Mouse (Mus musculus): ENCODE data around the gene Rnf31.

DNA sequence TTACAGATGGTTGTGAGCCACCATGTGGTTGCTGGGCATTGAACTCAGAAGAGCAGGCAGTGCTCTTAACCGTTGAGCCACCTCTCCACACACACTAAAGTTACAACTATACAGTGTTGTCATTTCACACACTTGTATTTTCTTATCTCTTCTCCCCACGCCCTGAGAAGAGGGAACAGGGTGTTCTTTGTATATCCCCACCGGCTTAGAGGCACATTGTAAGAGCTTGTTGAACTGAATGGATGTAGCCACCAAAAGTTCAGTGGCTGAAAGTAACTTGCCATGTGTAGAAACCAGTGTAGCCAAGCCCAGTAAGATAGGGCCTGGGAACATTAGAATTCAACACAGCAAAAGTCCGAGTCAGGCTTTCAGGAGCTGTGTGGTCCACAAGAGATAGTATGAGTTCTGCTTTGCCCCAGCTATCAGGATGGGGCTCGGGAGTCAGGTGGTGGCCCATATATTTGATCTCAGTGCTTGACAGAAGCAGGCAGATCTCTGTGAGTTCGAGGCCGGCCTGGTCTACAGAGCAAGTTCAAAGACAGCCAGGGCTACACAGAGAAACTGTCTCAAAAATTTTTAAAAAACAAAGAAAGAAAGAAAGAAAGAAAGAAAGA is 23.2 kb downstream of the Rnf31 start:
- TF ChIP-seq POLR2A (IDR thresholded peaks at IDR 0.05; ENCODE audit: insufficient read length, low read depth) = no peak
- no peak for TF ChIP-seq E2F4 (IDR thresholded peaks at IDR 0.05; ENCODE audit: insufficient read depth)
- no peak for TF ChIP-seq POLR2AphosphoS2 (IDR thresholded peaks at IDR 0.05; ENCODE audit: insufficient read length, low read depth)
- no peak for TF ChIP-seq MYOD1 (IDR thresholded peaks at IDR 0.05; ENCODE audit: control insufficient read depth in 1 of 3, insufficient read length in 2 of 3, low read depth in 2 of 3)
- TF ChIP-seq REST (IDR thresholded peaks at IDR 0.05; ENCODE audit: insufficient read depth, insufficient read length) = no peak
- TF ChIP-seq MAX (IDR thresholded peaks at IDR 0.05; ENCODE audit: low read depth) = no peak
- TF ChIP-seq USF1 (IDR thresholded peaks at IDR 0.05; ENCODE audit: low read depth) = no peak
- no peak for TF ChIP-seq SRF (IDR thresholded peaks at IDR 0.05; ENCODE audit: control insufficient read depth, insufficient read length, low read depth)
- TF ChIP-seq TCF12 (IDR thresholded peaks at IDR 0.05; ENCODE audit: insufficient read depth, poor library complexity, severe bottlenecking) = no peak
- TF ChIP-seq MYOG (IDR thresholded peaks at IDR 0.05; ENCODE audit: control insufficient read depth in 1 of 3, insufficient read depth in 1 of 3, insufficient read length in 2 of 3, low read depth in 2 of 3) = no peak
- no peak for TF ChIP-seq CEBPB (IDR thresholded peaks at IDR 0.05; ENCODE audit: insufficient read depth, poor library complexity, severe bottlenecking)

Data from myocyte (in vitro differentiated cells).